Mouse (Mus musculus): ENCODE data around the gene Amy2a3.
"Not testable (repeated sequence)": the region's sequence is repeated elsewhere in the genome, so short reads cannot be mapped to it uniquely, and the experiment has no call there.

Amy2a3 gene

GRCm38 (mm10) chr3:113323952-113324351, at the start of gene Amy2a3:
TSS of gene Amy2a3 (minus strand) at chr3:113324052.
- not testable (repeated sequence) for DNase-seq (ENCODE audit: low spot score)

- DNase-seq (ENCODE audit: low spot score), result not testable (repeated sequence)
Observed at GRCm38 (mm10) chr3:113356558-113356957, 32.7 kb upstream of the Amy2a3 start, which contains the start of gene Amy2a2. TSS of gene Amy2a2 (minus strand) at chr3:113356658.

GRCm38 (mm10) chr3:113345484-113345883, 21.6 kb upstream of the Amy2a3 start:
- DNase-seq (ENCODE audit: low spot score), result not testable (repeated sequence)

- not testable (repeated sequence) for DNase-seq (ENCODE audit: low spot score)
Observed at GRCm38 (mm10) chr3:113312937-113313336, 10.9 kb downstream of the Amy2a3 start.

GRCm38 (mm10) chr3:113291349-113291748, 32.5 kb downstream of the Amy2a3 start, which contains the start of gene Amy2a4:
TSS of gene Amy2a4 (minus strand) at chr3:113291449.
- DNase-seq (ENCODE audit: low spot score), result not testable (repeated sequence)

GRCm38 (mm10) chr3:113280285-113280684, 43.6 kb downstream of the Amy2a3 start:
- not testable (repeated sequence) for DNase-seq (ENCODE audit: low spot score)

- not testable (repeated sequence) for DNase-seq (ENCODE audit: low spot score)
Observed at GRCm38 (mm10) chr3:113279586-113279985, 44.3 kb downstream of the Amy2a3 start.
